Mouse (Mus musculus) forebrain, embryonic 16.5 days (tissue): ENCODE data around the gene Hrct1. TPM values are rescaled to one million over a fixed set of nuclear protein-coding genes. Genes with fewer than 3 reads are reported as not detected.

Experiments
- ATAC-seq: fragments of 200-750 bp; cut with Nextera tagmentation; 2 replicates; pipeline ENCODE4 v1.8.0; 2017; ENCODE audit warnings: mild to moderate bottlenecking, moderate library complexity
- H3K27ac ChIP-seq: fragments of 300-500 bp; sonication (generic); 2 replicates; pipeline ENCODE4 v1.5.1; 2014; ENCODE audit warnings: low read length, control low read depth
- H3K27me3 ChIP-seq: fragments of 300-500 bp; sonication (generic); replicated peaks from 2 replicates; pipeline ENCODE4 v1.6.1; 2014; ENCODE audit warnings: low read length; ENCODE audit not compliant: control insufficient read depth, insufficient read depth
- H3K36me3 ChIP-seq: fragments of 300-500 bp; sonication (generic); 2 replicates; pipeline ENCODE4 v1.6.1; 2014; ENCODE audit not compliant: control insufficient read depth, insufficient read depth
- H3K4me1 ChIP-seq: fragments of 300-500 bp; sonication (generic); replicated peaks from 2 replicates; pipeline ENCODE4 v1.6.1; 2014; ENCODE audit warnings: low read length; ENCODE audit not compliant: control insufficient read depth, insufficient read depth
- H3K4me2 ChIP-seq: fragments of 300-500 bp; sonication (generic); 2 replicates; pipeline ENCODE4 v1.6.1; 2014; ENCODE audit warnings: mild to moderate bottlenecking, low read length, control low read depth
- H3K4me3 ChIP-seq: fragments of 300-500 bp; sonication (generic); replicated peaks from 2 replicates; pipeline ENCODE4 v1.5.1; 2014; ENCODE audit warnings: mild to moderate bottlenecking, low read length, control low read depth
- H3K9ac ChIP-seq: fragments of 300-500 bp; sonication (generic); replicated peaks from 2 replicates; pipeline ENCODE4 v1.6.1; 2014; ENCODE audit warnings: low read depth, low read length, control low read depth
- H3K9me3 ChIP-seq: fragments of 300-500 bp; sonication (generic); 2 replicates; pipeline ENCODE4 v1.6.1; 2016; ENCODE audit warnings: low read length; ENCODE audit not compliant: control insufficient read depth
- WGBS: fragments of 180-500 bp; shearing (Covaris S2); extraction: QIAGEN DNeasy Blood & Tissue Kit; methylation state at CpG from one replicate; pipeline ENCODE4 v1.1.7; 2014; 5-methylcytosine and 5-hydroxymethylcytosine counted together
- polyA plus RNA-seq: library from polyadenylated mRNA; unstranded; fragments of >200 nt; fragmentation: Nextera tagmentation; extraction: Ambion mirVana; gene quantifications from 2 replicates; pipeline ENCODE4 v1.2.1, GENCODE M21; 2015

Hrct1 gene
- polyA plus RNA-seq: 0.34 and 0.47 TPM in 2 replicates

- 54% methylated on average over 3 of the region's 3 CpGs for WGBS
Measured at GRCm38 (mm10) chr4:43726995-43727394, at the start of gene Hrct1. Gene Hrct1 (plus strand): TSS chr4:43727188.

GRCm38 (mm10) chr4:43678541-43678940 is 48.4 kb upstream of the Hrct1 start:
- H3K4me1 ChIP-seq: no peaks in the 10 kb centered on the region
- H3K9ac ChIP-seq: no peak overlapping the region
- H3K36me3 ChIP-seq: peaks cover 33% of the 10 kb centered on the region
- H3K27ac ChIP-seq: no peak overlapping the region
- 85% methylated on average over 6 of the region's 6 CpGs for WGBS
- H3K4me2 ChIP-seq: no peak overlapping the region
- H3K4me3 ChIP-seq: no peak overlapping the region
- no peaks in the 10 kb centered on the region for H3K27me3 ChIP-seq
- no peak for ATAC-seq
- no peaks in the 10 kb centered on the region for H3K9me3 ChIP-seq

More at GRCm38 (mm10) chr4:43726995-43727394, at the start of gene Hrct1:
- peaks cover 2% of the 10 kb centered on the region; the same call in 1 of the 2 replicates for H3K4me1 ChIP-seq
- H3K27ac ChIP-seq: 0 out of 2 replicates have a peak within 1 kb of the TSS, but pooled peaks have one; percentile 10
- H3K9ac ChIP-seq: no peak within 1 kb of the TSS
- H3K36me3 ChIP-seq: no peaks in the 10 kb centered on the region
- H3K4me3 ChIP-seq: no peak within 1 kb of the TSS
- H3K27me3 ChIP-seq: no peaks in the 10 kb centered on the region
- H3K9me3 ChIP-seq: no peaks in the 10 kb centered on the region
- H3K4me2 ChIP-seq: no peak within 1 kb of the TSS
- no peak for ATAC-seq

- no peaks in the 10 kb centered on the region for H3K4me1 ChIP-seq
- peaks cover 30% of the 10 kb centered on the region for H3K36me3 ChIP-seq
- H3K9me3 ChIP-seq: no peaks in the 10 kb centered on the region
- H3K4me3 ChIP-seq: no peak overlapping the region
- ATAC-seq: no peak
- no peak overlapping the region for H3K4me2 ChIP-seq
- H3K27ac ChIP-seq: no peak overlapping the region
- WGBS: 94% methylated on average over 7 of the region's 7 CpGs
- H3K9ac ChIP-seq: no peak overlapping the region
- H3K27me3 ChIP-seq: no peaks in the 10 kb centered on the region
Measured at GRCm38 (mm10) chr4:43679416-43680043, 47.5 kb upstream of the Hrct1 start.

- WGBS: 90% methylated on average over 17 of the region's 17 CpGs
- no peak for ATAC-seq
- Histone ChIP-seq H3K9me3 (no peaks in the 10 kb centered on the region), H3K36me3 (peaks cover 25% of the 10 kb centered on the region), H3K27me3 (no peaks in the 10 kb centered on the region), H3K4me2 (no peak overlapping the region), H3K9ac (no peak overlapping the region), H3K4me1 (no peaks in the 10 kb centered on the region), H3K27ac (no peak overlapping the region), H3K4me3 (no peak overlapping the region)
Measured at GRCm38 (mm10) chr4:43690021-43690420, 37.0 kb upstream of the Hrct1 start.

- no peak for ATAC-seq
- no peak overlapping the region for H3K4me2 ChIP-seq
- H3K9ac ChIP-seq: no peak overlapping the region
- WGBS: 84% methylated on average over 5 of the region's 5 CpGs
- no peaks in the 10 kb centered on the region for H3K4me1 ChIP-seq
- H3K9me3 ChIP-seq: no peaks in the 10 kb centered on the region
- H3K27me3 ChIP-seq: no peaks in the 10 kb centered on the region
- peaks cover 21% of the 10 kb centered on the region for H3K36me3 ChIP-seq
- no peak overlapping the region for H3K27ac ChIP-seq
- no peak overlapping the region for H3K4me3 ChIP-seq
Measured at GRCm38 (mm10) chr4:43691026-43691425, 36.0 kb upstream of the Hrct1 start.

GRCm38 (mm10) chr4:43693806-43694241 is 33.2 kb upstream of the Hrct1 start:
- ATAC-seq: no peak
- Histone ChIP-seq H3K27me3 (no peaks in the 10 kb centered on the region), H3K9ac (no peak overlapping the region), H3K4me2 (no peak overlapping the region), H3K36me3 (peaks cover 6% of the 10 kb centered on the region; the same call in 1 of the 2 replicates), H3K27ac (no peak overlapping the region), H3K9me3 (no peaks in the 10 kb centered on the region), H3K4me1 (no peaks in the 10 kb centered on the region), H3K4me3 (no peak overlapping the region)
- 83% methylated on average over 5 of the region's 5 CpGs for WGBS

GRCm38 (mm10) chr4:43694439-43695248 is 32.3 kb upstream of the Hrct1 start:
- no peak overlapping the region for H3K4me3 ChIP-seq
- no peak overlapping the region for H3K27ac ChIP-seq
- H3K9ac ChIP-seq: no peak overlapping the region
- no peaks in the 10 kb centered on the region for H3K27me3 ChIP-seq
- no peaks in the 10 kb centered on the region for H3K9me3 ChIP-seq
- H3K4me2 ChIP-seq: no peak overlapping the region
- WGBS: 81% methylated on average over 1 of the region's 1 CpGs
- H3K4me1 ChIP-seq: no peaks in the 10 kb centered on the region
- peaks cover 3% of the 10 kb centered on the region; the same call in 1 of the 2 replicates for H3K36me3 ChIP-seq
- no peak for ATAC-seq

GRCm38 (mm10) chr4:43695249-43695671 is 31.7 kb upstream of the Hrct1 start:
- WGBS: 28% methylated on average over 9 of the region's 9 CpGs
- no peak for ATAC-seq

GRCm38 (mm10) chr4:43696561-43696960 is 30.4 kb upstream of the Hrct1 start:
- Histone ChIP-seq H3K9ac (no peak overlapping the region), H3K9me3 (no peaks in the 10 kb centered on the region), H3K4me1 (no peaks in the 10 kb centered on the region), H3K36me3 (no peaks in the 10 kb centered on the region), H3K27ac (no peak overlapping the region), H3K4me3 (no peak overlapping the region), H3K27me3 (no peaks in the 10 kb centered on the region), H3K4me2 (no peak overlapping the region)
- 62% methylated on average over 13 of the region's 13 CpGs for WGBS
- ATAC-seq: peak; percentile 61

More at GRCm38 (mm10) chr4:43695249-43695671, 31.7 kb upstream of the Hrct1 start:
- Histone ChIP-seq H3K9me3 (no peaks in the 10 kb centered on the region), H3K9ac (no peak overlapping the region), H3K4me3 (no peak overlapping the region), H3K27me3 (no peaks in the 10 kb centered on the region), H3K27ac (no peak overlapping the region), H3K4me1 (no peaks in the 10 kb centered on the region), H3K36me3 (no peaks in the 10 kb centered on the region), H3K4me2 (no peak overlapping the region)
